Mouse (Mus musculus): Measurements from ENCODE around the gene Fam78b. TPM values are rescaled to one million over a fixed set of nuclear protein-coding genes. Genes with fewer than 3 reads are reported as not detected.

The Fam78b gene
- polyA plus RNA-seq, 1 experiment from 2014 or later = 14.1 TPM

- ATAC-seq (ENCODE audit: low FRiP score, low read depth) = no peak
- no peaks in the 10 kb centered on the region for H3K9me3 ChIP-seq
- WGBS = 72% methylated on average over 8 of the region's 8 CpGs
- no peaks in the 10 kb centered on the region for H3K27me3 ChIP-seq
- H3K36me3 ChIP-seq = no peaks in the 10 kb centered on the region
- H3K4me3 ChIP-seq = no peak overlapping the region
- no peak overlapping the region for H3K4me2 ChIP-seq
- H3K9ac ChIP-seq = no peak overlapping the region
- H3K4me1 ChIP-seq (replicated peaks) = no peaks in the 10 kb centered on the region
- H3K27ac ChIP-seq (replicated peaks) = no peak overlapping the region
Measured at GRCm38 (mm10) chr1:167075726-167076125, 74.5 kb downstream of the Fam78b start.

GRCm38 (mm10) chr1:167079476-167079875 lies 78.3 kb downstream of the Fam78b start:
- ATAC-seq (ENCODE audit: low FRiP score, low read depth) = no peak
- no peak overlapping the region for H3K4me2 ChIP-seq
- H3K27me3 ChIP-seq = no peaks in the 10 kb centered on the region
- H3K9ac ChIP-seq = no peak overlapping the region
- no peaks in the 10 kb centered on the region for H3K9me3 ChIP-seq
- no peaks in the 10 kb centered on the region for H3K36me3 ChIP-seq
- H3K27ac ChIP-seq (replicated peaks) = no peak overlapping the region
- H3K4me1 ChIP-seq (replicated peaks) = peaks cover 18% of the 10 kb centered on the region
- 52% methylated on average over 5 of the region's 5 CpGs for WGBS
- H3K4me3 ChIP-seq = no peak overlapping the region

GRCm38 (mm10) chr1:167081946-167082345 lies 80.7 kb downstream of the Fam78b start:
- Histone ChIP-seq H3K36me3 (no peaks in the 10 kb centered on the region), H3K27ac (replicated peaks) (0 out of 2 replicates have a peak overlapping the region, but pooled peaks have one; percentile 3), H3K4me2 (no peak overlapping the region), H3K9ac (no peak overlapping the region), H3K9me3 (no peaks in the 10 kb centered on the region), H3K4me3 (no peak overlapping the region), H3K27me3 (no peaks in the 10 kb centered on the region), H3K4me1 (replicated peaks) (peaks cover 24% of the 10 kb centered on the region)
- no peak for ATAC-seq (ENCODE audit: low FRiP score, low read depth)
- 39% methylated on average over 3 of the region's 3 CpGs for WGBS

- ATAC-seq (ENCODE audit: low FRiP score, low read depth) = peak; percentile 74
- peak overlapping the region; percentile 38; the same call in 1 of the 2 replicates for H3K27ac ChIP-seq (replicated peaks)
- H3K27me3 ChIP-seq = no peaks in the 10 kb centered on the region
- H3K9ac ChIP-seq = no peak overlapping the region
- H3K36me3 ChIP-seq = no peaks in the 10 kb centered on the region
- no peak overlapping the region for H3K4me2 ChIP-seq
- peaks cover 24% of the 10 kb centered on the region for H3K4me1 ChIP-seq (replicated peaks)
- WGBS = 15% methylated on average over 4 of the region's 4 CpGs
- H3K9me3 ChIP-seq = no peaks in the 10 kb centered on the region
- no peak overlapping the region for H3K4me3 ChIP-seq
Measured at GRCm38 (mm10) chr1:167082506-167083100, 81.4 kb downstream of the Fam78b start.

GRCm38 (mm10) chr1:167083181-167083580 lies 82.0 kb downstream of the Fam78b start:
- H3K9me3 ChIP-seq = no peaks in the 10 kb centered on the region
- no peak overlapping the region for H3K4me2 ChIP-seq
- no peaks in the 10 kb centered on the region for H3K27me3 ChIP-seq
- H3K4me1 ChIP-seq (replicated peaks) = peaks cover 24% of the 10 kb centered on the region
- 31% methylated on average over 2 of the region's 2 CpGs for WGBS
- no peak for ATAC-seq (ENCODE audit: low FRiP score, low read depth)
- no peak overlapping the region for H3K9ac ChIP-seq
- 0 out of 2 replicates have a peak overlapping the region, but pooled peaks have one; percentile 1 for H3K27ac ChIP-seq (replicated peaks)
- H3K36me3 ChIP-seq = no peaks in the 10 kb centered on the region
- no peak overlapping the region for H3K4me3 ChIP-seq

GRCm38 (mm10) chr1:167084330-167084729 lies 83.1 kb downstream of the Fam78b start:
- H3K27ac ChIP-seq (replicated peaks) = no peak overlapping the region
- H3K27me3 ChIP-seq = no peaks in the 10 kb centered on the region
- ATAC-seq (ENCODE audit: low FRiP score, low read depth) = no peak
- peaks cover 24% of the 10 kb centered on the region for H3K4me1 ChIP-seq (replicated peaks)
- H3K36me3 ChIP-seq = 0 out of 2 replicates have a peak, but pooled peaks cover 4% of the 10 kb centered on the region
- H3K4me2 ChIP-seq = no peak overlapping the region
- H3K4me3 ChIP-seq = no peak overlapping the region
- no peak overlapping the region for H3K9ac ChIP-seq
- no peaks in the 10 kb centered on the region for H3K9me3 ChIP-seq

GRCm38 (mm10) chr1:167085461-167085860 lies 84.2 kb downstream of the Fam78b start:
- H3K36me3 ChIP-seq = 0 out of 2 replicates have a peak, but pooled peaks cover 4% of the 10 kb centered on the region
- H3K27ac ChIP-seq (replicated peaks) = no peak overlapping the region
- WGBS = 51% methylated on average over 4 of the region's 4 CpGs
- H3K9ac ChIP-seq = no peak overlapping the region
- peaks cover 24% of the 10 kb centered on the region for H3K4me1 ChIP-seq (replicated peaks)
- H3K27me3 ChIP-seq = no peaks in the 10 kb centered on the region
- H3K9me3 ChIP-seq = no peaks in the 10 kb centered on the region
- H3K4me2 ChIP-seq = no peak overlapping the region
- no peak for ATAC-seq (ENCODE audit: low FRiP score, low read depth)
- H3K4me3 ChIP-seq = no peak overlapping the region

GRCm38 (mm10) chr1:167090466-167090865 lies 89.2 kb downstream of the Fam78b start:
- H3K27ac ChIP-seq (replicated peaks) = no peak overlapping the region
- no peak for ATAC-seq (ENCODE audit: low FRiP score, low read depth)
- 0 out of 2 replicates have a peak, but pooled peaks cover 4% of the 10 kb centered on the region for H3K36me3 ChIP-seq
- H3K4me2 ChIP-seq = no peak overlapping the region
- H3K4me1 ChIP-seq (replicated peaks) = no peaks in the 10 kb centered on the region; the same call in 1 of the 2 replicates
- no peaks in the 10 kb centered on the region for H3K27me3 ChIP-seq
- WGBS = 91% methylated on average over 6 of the region's 6 CpGs
- no peak overlapping the region for H3K9ac ChIP-seq
- no peak overlapping the region for H3K4me3 ChIP-seq
- H3K9me3 ChIP-seq = no peaks in the 10 kb centered on the region

GRCm38 (mm10) chr1:167093551-167093950 lies 92.3 kb downstream of the Fam78b start:
- Histone ChIP-seq H3K4me1 (replicated peaks) (no peaks in the 10 kb centered on the region; the same call in 1 of the 2 replicates), H3K27me3 (no peaks in the 10 kb centered on the region), H3K9ac (no peak overlapping the region), H3K27ac (replicated peaks) (no peak overlapping the region), H3K4me3 (no peak overlapping the region), H3K36me3 (0 out of 2 replicates have a peak, but pooled peaks cover 3% of the 10 kb centered on the region), H3K9me3 (no peaks in the 10 kb centered on the region), H3K4me2 (no peak overlapping the region)
- ATAC-seq (ENCODE audit: low FRiP score, low read depth) = no peak
- WGBS = 54% methylated on average over 3 of the region's 3 CpGs

- H3K27ac ChIP-seq (replicated peaks) = no peak overlapping the region
- H3K36me3 ChIP-seq = no peaks in the 10 kb centered on the region
- H3K4me1 ChIP-seq (replicated peaks) = no peaks in the 10 kb centered on the region; the same call in 1 of the 2 replicates
- H3K4me3 ChIP-seq = no peak overlapping the region
- peak; percentile 25; the same call in 1 of the 2 replicates for ATAC-seq (ENCODE audit: low FRiP score, low read depth)
- no peak overlapping the region for H3K4me2 ChIP-seq
- H3K9me3 ChIP-seq = no peaks in the 10 kb centered on the region
- H3K27me3 ChIP-seq = no peaks in the 10 kb centered on the region
- no peak overlapping the region for H3K9ac ChIP-seq
- WGBS = 64% methylated on average over 10 of the region's 10 CpGs
Measured at GRCm38 (mm10) chr1:167094589-167095148, 93.5 kb downstream of the Fam78b start.

GRCm38 (mm10) chr1:167098741-167099140 lies 97.5 kb downstream of the Fam78b start:
- Histone ChIP-seq H3K4me3 (no peak overlapping the region), H3K9ac (no peak overlapping the region), H3K27me3 (no peaks in the 10 kb centered on the region), H3K36me3 (no peaks in the 10 kb centered on the region), H3K27ac (replicated peaks) (no peak overlapping the region), H3K9me3 (no peaks in the 10 kb centered on the region), H3K4me2 (no peak overlapping the region), H3K4me1 (replicated peaks) (no peaks in the 10 kb centered on the region; the same call in 1 of the 2 replicates)
- ATAC-seq (ENCODE audit: low FRiP score, low read depth) = no peak
- 77% methylated on average over 7 of the region's 7 CpGs for WGBS

- no peak for ATAC-seq (ENCODE audit: low FRiP score, low read depth)
- Histone ChIP-seq H3K4me2 (no peak overlapping the region), H3K4me1 (replicated peaks) (no peaks in the 10 kb centered on the region), H3K9ac (no peak overlapping the region), H3K9me3 (no peaks in the 10 kb centered on the region), H3K36me3 (no peaks in the 10 kb centered on the region), H3K4me3 (no peak overlapping the region), H3K27me3 (no peaks in the 10 kb centered on the region), H3K27ac (replicated peaks) (no peak overlapping the region)
- WGBS = 89% methylated on average over 8 of the region's 8 CpGs
Measured at GRCm38 (mm10) chr1:167102046-167102445, 100.8 kb downstream of the Fam78b start.
